8 mouse cellular contexts compared by ENCODE assay signal in the genomic region with DNA sequence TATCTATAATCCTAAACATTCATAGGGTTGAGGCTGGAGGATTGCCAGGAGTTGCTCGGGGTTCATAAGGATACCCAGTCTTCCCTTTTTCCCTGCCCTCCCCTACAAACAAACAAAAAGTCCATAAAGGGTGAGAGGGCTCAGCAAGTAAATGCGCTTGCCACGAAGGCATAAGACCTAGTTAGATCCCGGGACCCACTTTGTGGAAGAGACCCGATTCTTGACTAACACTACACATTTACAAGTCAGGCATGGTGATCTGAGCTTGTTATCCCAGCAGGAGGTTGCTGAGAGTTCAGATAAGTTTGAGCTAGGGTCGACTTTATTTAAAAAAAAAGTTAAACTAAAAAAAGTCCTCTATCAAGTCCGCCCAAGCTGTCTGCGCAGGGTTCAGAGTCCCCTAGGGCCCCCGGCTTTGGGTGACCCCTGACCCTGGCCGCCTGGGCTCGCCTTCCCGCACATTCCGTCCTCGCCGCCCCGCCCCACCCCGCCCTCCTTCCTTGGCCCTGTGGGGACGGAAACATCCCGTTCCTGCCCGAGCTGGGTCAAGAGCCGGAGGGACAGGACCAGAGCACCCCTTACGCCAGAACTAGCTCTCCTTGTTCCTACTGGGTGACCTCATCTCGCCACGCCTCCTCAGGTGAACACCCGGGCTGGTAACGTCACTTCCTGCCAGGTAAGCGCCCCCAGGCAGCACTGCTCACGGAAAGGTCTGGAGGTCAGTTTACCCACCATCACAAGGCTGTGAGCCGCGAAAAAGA. TPM values are rescaled to one million over a fixed set of nuclear protein-coding genes. Genes with fewer than 3 reads are reported as not detected.
DNase-seq lines count a peak whose midpoint lies in the region; ATAC-seq and TF ChIP-seq lines count a peak whose summit lies in the region.

No protein-coding gene starts in this region.

- no peaks in the 10 kb centered on the region for H3K9me3 ChIP-seq in hindbrain, postnatal 0 days (ENCODE audit: low read length)
- H3K9me3 ChIP-seq in liver, embryonic 15.5 days (replicated peaks), result no peaks in the 10 kb centered on the region
- no peaks in the 10 kb centered on the region for H3K9me3 ChIP-seq in neural tube, embryonic 13.5 days

- H3K4me3 ChIP-seq in hindbrain, postnatal 0 days (ENCODE audit: low read length), result peak overlapping the region; percentile 39
- peak overlapping the region; percentile 57 for H3K4me3 ChIP-seq in liver, embryonic 15.5 days (replicated peaks)
- H3K4me3 ChIP-seq in neural tube, embryonic 13.5 days, result peak overlapping the region; percentile 54

- 7% methylated on average over 30 of the region's 30 CpGs for WGBS in hindbrain, postnatal 0 days
- WGBS in liver, embryonic 15.5 days (ENCODE audit: insufficient replicate concordance), result 5% methylated on average over 30 of the region's 30 CpGs
- 5% methylated on average over 30 of the region's 30 CpGs for WGBS in neural tube, embryonic 13.5 days

- H3K27me3 ChIP-seq in hindbrain, postnatal 0 days (ENCODE audit: insufficient read depth, low read length), result no peaks in the 10 kb centered on the region
- peaks cover 6% of the 10 kb centered on the region for H3K27me3 ChIP-seq in liver, embryonic 15.5 days
- peaks cover 4% of the 10 kb centered on the region; the same call in 1 of the 2 replicates for H3K27me3 ChIP-seq in neural tube, embryonic 13.5 days

- no peak for TF ChIP-seq CTCF in hindbrain, postnatal 0 days (IDR thresholded peaks at IDR 0.05; ENCODE audit: low read depth)

- no peak for ATAC-seq in hindbrain, postnatal 0 days
- ATAC-seq in liver, embryonic 15.5 days (ENCODE audit: insufficient read depth), result no peak
- ATAC-seq in neural tube, embryonic 13.5 days (ENCODE audit: low read depth), result no peak

- peak overlapping the region; percentile 43 for H3K9ac ChIP-seq in hindbrain, postnatal 0 days (replicated peaks; ENCODE audit: low read length)
- H3K9ac ChIP-seq in liver, embryonic 15.5 days, result peak overlapping the region; percentile 67
- H3K9ac ChIP-seq in neural tube, embryonic 13.5 days, result peak overlapping the region; percentile 70

- H3K36me3 ChIP-seq in hindbrain, postnatal 0 days (ENCODE audit: insufficient read depth, low read length), result no peaks in the 10 kb centered on the region
- peaks cover 9% of the 10 kb centered on the region for H3K36me3 ChIP-seq in liver, embryonic 15.5 days (replicated peaks)
- no peaks in the 10 kb centered on the region for H3K36me3 ChIP-seq in neural tube, embryonic 13.5 days

- H3K4me1 ChIP-seq in hindbrain, postnatal 0 days (ENCODE audit: insufficient read depth, low read length), result peaks cover 12% of the 10 kb centered on the region
- H3K4me1 ChIP-seq in liver, embryonic 15.5 days (replicated peaks), result peaks cover 93% of the 10 kb centered on the region
- peaks cover 69% of the 10 kb centered on the region for H3K4me1 ChIP-seq in neural tube, embryonic 13.5 days (replicated peaks)

- DNase-seq in 416B (ENCODE audit: low read depth), result peak; percentile 81
- DNase-seq in adrenal gland, adult 18-20 months (ENCODE audit: low spot score in 2 of 2), result peak; percentile 62 to 81
- DNase-seq in gastrocnemius, adult 18-20 months (ENCODE audit: low spot score), result peak; percentile 92
- DNase-seq in hindbrain, postnatal 0 days (ENCODE audit: low spot score), result peak; percentile 66
- peak; percentile 76 for DNase-seq in urinary bladder, adult 2 months (ENCODE audit: low spot score)
- no peak for DNase-seq in left cerebral cortex, adult 8-10 months (ENCODE audit: low spot score in 2 of 2)

- H3K4me2 ChIP-seq in hindbrain, postnatal 0 days (ENCODE audit: low read depth, low read length), result peak overlapping the region; percentile 66
- H3K4me2 ChIP-seq in liver, embryonic 15.5 days, result peak overlapping the region; percentile 95
- H3K4me2 ChIP-seq in neural tube, embryonic 13.5 days, result peak overlapping the region; percentile 74

- H3K27ac ChIP-seq in hindbrain, postnatal 0 days, result peak overlapping the region; percentile 81
- peak overlapping the region; percentile 94 for H3K27ac ChIP-seq in liver, embryonic 15.5 days (replicated peaks)
- H3K27ac ChIP-seq in neural tube, embryonic 13.5 days (replicated peaks), result peak overlapping the region; percentile 90

RNA-seq across cellular contexts. Expression of a gene that starts 3.8 kb away (rescaled TPM):
- total RNA-seq in adrenal gland, adult 18-20 months (2021), result 10 to 100 TPM; 14.4 to 22.2 TPM
- total RNA-seq in gastrocnemius, adult 18-20 months (2021), result 1 to 10 TPM; 4.8 to 5.9 TPM
- total RNA-seq in hindbrain, postnatal 0 days (2014; rRNA removed), result 18.6 and 20.6 TPM in 2 replicates
- polyA plus RNA-seq in hindbrain, postnatal 0 days (2015; fragmentation: Nextera tagmentation; extraction: Ambion mirVana), result 9.1 and 10.0 TPM in 2 replicates
- 4.5 and 5.1 TPM in 2 replicates for polyA plus RNA-seq in liver, embryonic 15.5 days (2015; fragmentation: Nextera tagmentation; extraction: Ambion mirVana)
- 33.8 and 35.8 TPM in 2 replicates for polyA plus RNA-seq in neural tube, embryonic 13.5 days (2015; fragmentation: Nextera tagmentation; extraction: Ambion mirVana)
- polyA plus RNA-seq in urinary bladder, adult 2 months (2012; rRNA removed), result 11.7 and 23.9 TPM in 2 replicates
- 1 to 10 TPM; 6.2 to 8.4 (median 8.0) TPM for total RNA-seq in left cerebral cortex, adult 8-10 months (2022)

RNA-seq across cellular contexts. Expression of a gene that starts 3.9 kb away (rescaled TPM):
- total RNA-seq in adrenal gland, adult 18-20 months (2021), result 10 to 100 TPM; 15.5 to 16.5 TPM
- total RNA-seq in gastrocnemius, adult 18-20 months (2021), result 10 to 100 TPM; 10.1 to 37.0 TPM
- 2.1 and 3.9 TPM in 2 replicates for total RNA-seq in hindbrain, postnatal 0 days (2014; rRNA removed)
- 3.0 and 3.4 TPM in 2 replicates for polyA plus RNA-seq in hindbrain, postnatal 0 days (2015; fragmentation: Nextera tagmentation; extraction: Ambion mirVana)
- 8.3 and 8.8 TPM in 2 replicates for polyA plus RNA-seq in liver, embryonic 15.5 days (2015; fragmentation: Nextera tagmentation; extraction: Ambion mirVana)
- 4.9 and 6.5 TPM in 2 replicates for polyA plus RNA-seq in neural tube, embryonic 13.5 days (2015; fragmentation: Nextera tagmentation; extraction: Ambion mirVana)
- polyA plus RNA-seq in urinary bladder, adult 2 months (2012; rRNA removed), result 33.5 and 34.1 TPM in 2 replicates
- 1 to 10 TPM; 2.1 to 6.1 (median 3.6) TPM for total RNA-seq in left cerebral cortex, adult 8-10 months (2022)

RNA-seq across cellular contexts. Expression of a gene that starts 16.3 kb away (rescaled TPM):
- 10 to 100 TPM; 36.9 to 37.0 TPM for total RNA-seq in adrenal gland, adult 18-20 months (2021)
- total RNA-seq in gastrocnemius, adult 18-20 months (2021), result 10 to 100 TPM; 22.7 to 24.1 TPM
- total RNA-seq in hindbrain, postnatal 0 days (2014; rRNA removed), result 33.6 and 39.5 TPM in 2 replicates
- polyA plus RNA-seq in hindbrain, postnatal 0 days (2015; fragmentation: Nextera tagmentation; extraction: Ambion mirVana), result 42.1 and 42.9 TPM in 2 replicates
- 23.9 and 25.6 TPM in 2 replicates for polyA plus RNA-seq in liver, embryonic 15.5 days (2015; fragmentation: Nextera tagmentation; extraction: Ambion mirVana)
- polyA plus RNA-seq in neural tube, embryonic 13.5 days (2015; fragmentation: Nextera tagmentation; extraction: Ambion mirVana), result 35.7 and 45.4 TPM in 2 replicates
- polyA plus RNA-seq in urinary bladder, adult 2 months (2012; rRNA removed), result 25.6 and 30.8 TPM in 2 replicates
- 10 to 100 TPM; 13.2 to 17.4 (median 16.3) TPM for total RNA-seq in left cerebral cortex, adult 8-10 months (2022)

RNA-seq across cellular contexts. Expression of a gene that starts 16.6 kb away (rescaled TPM):
- total RNA-seq in adrenal gland, adult 18-20 months (2021), result 10 to 100 TPM; 76.7 to 86.6 TPM
- 10 to 100 TPM; 29.5 to 31.2 TPM for total RNA-seq in gastrocnemius, adult 18-20 months (2021)
- total RNA-seq in hindbrain, postnatal 0 days (2014; rRNA removed), result 56.7 and 67.6 TPM in 2 replicates
- polyA plus RNA-seq in hindbrain, postnatal 0 days (2015; fragmentation: Nextera tagmentation; extraction: Ambion mirVana), result 83.0 and 84.1 TPM in 2 replicates
- 24.6 and 26.2 TPM in 2 replicates for polyA plus RNA-seq in liver, embryonic 15.5 days (2015; fragmentation: Nextera tagmentation; extraction: Ambion mirVana)
- polyA plus RNA-seq in neural tube, embryonic 13.5 days (2015; fragmentation: Nextera tagmentation; extraction: Ambion mirVana), result 99.8 and 103 TPM in 2 replicates
- polyA plus RNA-seq in urinary bladder, adult 2 months (2012; rRNA removed), result 108 and 130 TPM in 2 replicates
- total RNA-seq in left cerebral cortex, adult 8-10 months (2022), result 10 to 100 TPM; 51.1 to 77.7 (median 63.9) TPM

RNA-seq across cellular contexts. Expression of a gene that starts 25.7 kb away (rescaled TPM):
- 100 to 1,000 TPM; 983 to 986 TPM for total RNA-seq in adrenal gland, adult 18-20 months (2021)
- total RNA-seq in gastrocnemius, adult 18-20 months (2021), result 100 to 1,000 TPM; 385 to 425 TPM
- total RNA-seq in hindbrain, postnatal 0 days (2014; rRNA removed), result 97.7 and 154 TPM in 2 replicates
- 539 and 575 TPM in 2 replicates for polyA plus RNA-seq in hindbrain, postnatal 0 days (2015; fragmentation: Nextera tagmentation; extraction: Ambion mirVana)
- polyA plus RNA-seq in liver, embryonic 15.5 days (2015; fragmentation: Nextera tagmentation; extraction: Ambion mirVana), result 540 and 619 TPM in 2 replicates
- 533 and 537 TPM in 2 replicates for polyA plus RNA-seq in neural tube, embryonic 13.5 days (2015; fragmentation: Nextera tagmentation; extraction: Ambion mirVana)
- 1,939 and 2,023 TPM in 2 replicates for polyA plus RNA-seq in urinary bladder, adult 2 months (2012; rRNA removed)
- 100 to 1,000 TPM; 521 to 591 (median 572) TPM for total RNA-seq in left cerebral cortex, adult 8-10 months (2022)

Comparison
In these comparisons a context has a peak if more than half of its experiments do, and no peak if none do; other contexts are left out.
1. DNase-seq: peak in 416B (single experiment), adrenal gland, adult 18-20 months (2 of 2), gastrocnemius, adult 18-20 months (single experiment), hindbrain, postnatal 0 days (single experiment) and urinary bladder, adult 2 months (single experiment); none in left cerebral cortex, adult 8-10 months (0 of 2).
2. Peak in every context shown above with its lines, with median percentiles within 50 percentile points of each other: H3K27ac ChIP-seq, H3K4me2 ChIP-seq, H3K4me3 ChIP-seq and H3K9ac ChIP-seq.